Mouse (Mus musculus): Measurements from ENCODE around the gene Gm44973.
"Not testable (repeated sequence)": the region's sequence is repeated elsewhere in the genome, so short reads cannot be mapped to it uniquely, and the experiment has no call there.

Gene Gm44973

DNA sequence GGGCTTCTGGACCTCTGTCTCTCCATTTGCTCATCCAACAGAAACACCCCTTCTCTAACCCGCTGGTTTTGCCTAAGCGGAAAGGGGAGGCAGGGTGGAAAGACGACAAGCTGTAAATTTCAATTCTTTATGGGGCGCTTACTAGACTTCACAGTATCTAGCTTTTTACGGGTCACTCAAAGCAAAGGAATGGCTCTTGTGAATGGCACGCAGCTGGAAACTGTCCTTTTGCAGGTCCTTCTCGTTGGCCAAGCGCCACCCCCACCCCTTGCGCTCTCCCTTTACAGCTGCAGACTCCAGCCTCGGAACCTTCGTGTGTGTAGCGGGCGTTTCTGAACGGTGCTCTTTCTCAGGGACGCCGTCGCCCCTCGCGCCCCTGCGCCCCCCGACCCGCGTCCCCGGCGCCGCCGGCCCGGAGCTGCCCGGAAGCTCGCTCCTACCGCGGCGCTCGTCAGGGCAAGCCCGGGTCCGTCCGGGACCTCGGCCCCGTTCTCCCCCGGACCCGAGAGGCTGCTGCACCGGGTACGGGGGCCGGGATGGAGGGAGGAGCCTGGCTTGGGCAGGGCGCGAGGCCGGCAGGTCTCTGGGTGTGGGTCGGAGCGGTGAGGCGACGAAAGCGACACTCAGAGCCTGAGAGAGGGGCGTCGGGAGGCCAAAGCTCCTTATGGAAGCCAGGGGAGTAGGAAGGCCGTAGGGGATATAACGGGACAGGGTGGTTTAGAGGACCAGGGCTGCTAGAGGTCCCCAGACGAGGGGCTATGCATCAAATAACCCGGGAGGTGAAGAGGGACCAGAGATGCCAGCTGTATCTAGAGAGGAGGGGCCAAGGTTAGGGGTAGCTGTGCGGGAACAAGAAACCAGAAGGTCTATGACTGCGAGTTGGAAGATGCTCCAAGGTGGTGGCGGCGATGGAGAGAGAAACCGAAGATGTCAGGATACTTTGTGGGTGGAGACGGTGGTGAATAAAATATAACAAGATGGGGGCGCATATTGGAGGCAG, 36.2 kb downstream of the Gm44973 start, which contains the start of gene Zfp580:
Zfp580 (plus strand) TSS at position 346 of the 1,000 bp plus-strand sequence.
- peak; percentile 69 for DNase-seq (ENCODE audit: low read depth, low spot score)

DNA sequence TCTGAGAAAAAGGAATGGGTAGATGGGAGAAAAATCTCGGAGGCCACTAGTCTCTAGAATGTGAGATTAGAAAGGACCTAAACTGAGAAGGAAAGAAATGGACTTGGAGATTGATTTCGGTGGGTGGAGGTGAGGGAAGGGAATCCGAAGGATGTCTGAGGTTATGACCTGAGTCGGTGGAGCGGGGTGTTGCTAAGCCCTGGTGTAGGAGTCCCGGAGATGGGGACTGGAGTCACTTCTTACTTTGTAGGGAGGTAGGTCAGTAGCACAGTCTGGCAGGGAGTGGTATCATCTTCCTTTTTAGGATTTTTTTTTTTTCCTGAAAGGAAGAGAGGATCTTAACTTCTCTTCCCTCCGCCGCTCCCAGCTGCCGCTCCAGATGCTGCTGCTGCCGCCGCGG, 37.1 kb downstream of the Gm44973 start:
- DNase-seq (ENCODE audit: low read depth, low spot score): peak; percentile 25

DNA sequence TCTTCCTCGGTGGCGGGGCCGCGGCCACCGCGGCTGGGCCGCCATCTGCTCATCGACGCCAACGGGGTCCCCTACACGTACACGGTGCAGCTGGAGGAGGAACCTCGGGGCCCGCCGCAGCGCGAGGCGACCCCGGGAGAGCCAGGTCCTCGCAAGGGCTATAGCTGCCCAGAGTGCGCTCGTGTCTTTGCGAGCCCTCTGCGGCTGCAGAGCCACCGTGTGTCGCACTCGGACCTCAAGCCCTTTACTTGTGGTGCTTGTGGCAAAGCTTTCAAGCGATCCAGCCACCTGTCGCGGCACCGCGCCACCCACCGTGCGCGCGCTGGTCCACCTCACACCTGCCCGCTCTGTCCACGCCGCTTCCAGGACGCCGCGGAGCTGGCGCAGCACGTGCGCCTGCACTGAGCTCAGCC, 37.6 kb downstream of the Gm44973 start:
- DNase-seq (ENCODE audit: low read depth, low spot score): no peak

DNA sequence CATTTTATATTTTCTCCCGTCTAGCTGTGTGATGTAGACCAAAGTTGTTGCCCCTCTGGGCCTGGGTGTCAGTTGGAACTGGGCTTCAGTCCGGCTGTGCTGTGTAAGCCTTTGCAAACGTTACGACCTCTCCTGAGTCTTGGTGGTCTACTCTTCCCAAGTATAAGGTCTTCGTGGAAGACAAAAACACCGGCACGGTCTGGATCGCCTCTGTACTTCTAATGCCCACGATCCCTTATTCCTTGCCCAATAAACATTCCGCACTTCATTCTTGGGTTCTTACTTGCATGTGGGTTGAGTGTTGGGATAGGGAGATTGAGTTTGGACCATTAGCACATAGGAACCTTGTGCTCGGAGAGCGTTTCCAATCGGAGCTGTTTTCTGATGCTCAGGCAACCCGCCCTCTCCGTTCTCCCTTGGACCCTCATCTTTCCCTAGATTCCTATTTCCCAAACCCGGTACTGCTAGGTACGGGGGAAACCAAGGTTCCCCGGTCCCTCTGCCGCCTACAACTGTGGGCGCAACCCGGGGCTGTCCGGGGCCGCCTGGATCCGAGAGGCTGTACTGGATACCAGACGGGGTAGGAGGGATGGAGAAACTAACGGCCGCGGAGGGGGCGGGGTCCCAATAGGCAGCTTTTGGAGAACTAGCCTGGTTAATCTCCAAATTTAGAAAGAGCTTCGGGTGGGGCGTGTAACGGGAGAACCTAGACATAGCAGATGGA, 38.3 kb downstream of the Gm44973 start:
- no peak for DNase-seq (ENCODE audit: low read depth, low spot score)

DNA sequence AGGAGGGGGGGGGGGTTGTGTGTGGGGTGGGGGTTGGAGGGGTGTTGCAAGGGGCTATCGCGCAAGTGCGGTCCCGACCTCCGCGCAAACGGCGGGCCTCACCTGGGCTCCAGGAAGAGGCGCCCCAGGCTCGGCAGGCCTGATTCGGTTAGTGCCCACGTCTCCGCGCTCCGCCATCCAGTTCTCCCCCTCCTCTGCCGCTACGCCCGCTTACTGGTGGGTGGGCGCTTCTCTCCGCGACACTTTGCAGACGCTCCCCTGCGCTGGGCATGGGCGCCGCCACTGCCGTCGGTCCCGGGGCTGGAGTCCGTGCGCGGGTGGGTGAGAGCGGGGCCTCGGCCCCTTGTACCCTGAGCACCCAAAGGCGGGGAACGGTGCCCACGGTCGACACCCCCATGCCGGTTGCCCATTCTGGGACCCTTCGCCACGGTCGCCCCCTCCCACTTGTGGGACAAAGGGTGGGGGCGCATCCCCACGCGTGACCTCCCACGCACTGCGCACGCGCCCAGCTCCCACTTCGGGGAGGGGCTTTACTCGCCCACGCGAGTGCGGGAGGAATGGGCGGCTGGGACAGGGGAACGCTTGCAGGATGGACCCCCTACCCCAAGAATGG, 41.5 kb downstream of the Gm44973 start:
- no peak for DNase-seq (ENCODE audit: low read depth, low spot score)

DNA sequence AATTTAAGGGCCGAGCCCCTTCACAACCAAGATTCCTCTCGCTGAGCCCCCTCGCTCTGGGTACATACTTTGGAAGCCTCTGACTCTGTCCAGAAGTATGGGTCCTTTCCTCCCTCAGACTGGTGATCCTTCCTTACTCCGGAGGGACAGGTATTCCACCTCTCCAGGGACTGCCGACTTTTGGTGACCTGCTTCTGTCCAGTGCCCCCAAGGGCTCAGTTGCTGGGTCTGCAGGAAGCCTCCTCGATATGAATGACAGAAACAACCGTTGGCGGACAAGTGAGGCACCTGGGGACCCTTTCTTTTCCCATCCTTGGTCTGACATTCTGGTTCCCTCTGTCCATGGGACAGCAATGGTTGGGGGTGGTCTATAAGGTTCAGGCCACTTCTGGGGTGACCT, 42.1 kb downstream of the Gm44973 start:
- DNase-seq (ENCODE audit: low read depth, low spot score): no peak

DNA sequence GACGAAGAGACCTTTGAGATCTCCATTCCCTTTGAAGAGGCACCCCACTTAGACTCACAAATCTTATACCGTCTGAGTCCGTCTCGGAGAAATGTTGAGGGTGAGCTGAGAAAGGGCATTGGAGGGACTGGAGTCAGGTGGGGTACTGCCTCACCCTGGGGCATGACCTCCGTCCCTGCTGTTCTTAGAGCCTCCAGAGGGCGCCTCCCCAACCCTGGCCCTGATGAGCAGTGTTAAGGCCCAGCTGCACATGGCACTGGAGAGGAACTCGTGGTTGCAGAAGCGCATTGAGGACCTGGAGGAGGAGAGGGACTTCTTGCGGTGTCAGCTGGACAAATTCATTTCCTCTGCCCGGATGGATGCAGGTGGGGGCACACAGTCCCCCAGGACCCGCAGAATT, 42.5 kb downstream of the Gm44973 start:
- DNase-seq (ENCODE audit: low read depth, low spot score): no peak

DNA sequence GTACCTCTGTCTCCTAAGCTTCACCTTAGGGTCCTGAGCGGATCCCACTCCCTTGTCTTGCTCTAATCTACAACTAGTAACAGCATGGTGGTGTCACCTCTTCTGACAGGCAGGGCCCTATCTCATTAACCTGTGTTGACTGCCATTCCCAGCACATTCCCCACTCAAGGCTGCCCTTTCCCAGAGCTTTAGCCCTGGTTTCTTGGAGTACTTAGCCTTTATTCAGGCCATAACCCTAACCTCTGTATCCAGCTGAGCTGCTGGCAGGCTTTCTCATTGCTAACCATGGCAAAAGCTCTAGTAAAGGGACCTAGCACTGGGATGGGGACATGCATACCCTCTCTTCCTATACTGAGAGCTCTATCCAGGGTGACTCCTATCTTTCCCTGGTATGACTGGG, 43.3 kb downstream of the Gm44973 start:
- DNase-seq (ENCODE audit: low read depth, low spot score): no peak

DNA sequence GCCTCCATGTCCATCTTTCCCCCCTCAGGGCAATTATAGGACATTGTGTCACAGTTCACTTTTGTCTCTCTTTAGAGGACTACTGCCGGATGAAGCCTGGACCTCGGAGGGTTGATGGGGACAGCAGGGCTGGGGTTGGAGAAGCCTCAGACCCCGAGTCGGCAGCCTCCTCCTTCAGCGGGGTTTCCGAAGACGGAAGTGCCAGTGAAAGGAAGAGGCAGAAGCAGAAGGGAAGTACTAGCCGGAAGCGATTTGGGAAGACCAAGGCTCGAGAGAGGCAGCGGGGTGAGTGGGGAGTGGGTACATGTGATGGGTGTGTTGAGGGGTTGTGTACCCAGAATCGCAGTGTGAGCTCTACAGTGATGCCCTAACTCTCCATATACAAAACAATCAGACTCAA, 44.1 kb downstream of the Gm44973 start:
- no peak for DNase-seq (ENCODE audit: low read depth, low spot score)

DNA sequence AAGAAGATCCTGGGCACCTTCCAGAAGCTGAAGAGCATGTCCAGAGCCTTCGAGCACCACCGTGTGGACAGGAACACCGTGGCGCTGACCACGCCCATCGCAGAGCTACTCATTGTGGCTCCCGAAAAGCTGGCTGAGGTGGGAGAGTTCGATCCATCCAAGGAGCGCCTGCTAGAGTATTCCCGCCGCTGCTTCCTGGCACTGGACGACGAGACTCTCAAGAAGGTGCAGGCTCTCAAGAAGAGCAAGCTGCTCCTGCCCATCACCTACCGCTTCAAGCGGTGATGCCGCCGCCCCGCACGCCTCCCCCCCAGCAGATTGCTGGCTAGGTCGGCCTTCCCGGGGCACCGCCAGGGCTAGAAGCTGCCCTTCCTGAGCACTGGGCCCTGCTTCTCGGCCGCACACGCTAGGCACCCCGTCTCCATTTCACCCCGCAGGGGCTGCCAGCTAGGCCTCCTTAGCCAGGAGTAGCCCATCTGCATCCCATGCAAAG, 45.0 kb downstream of the Gm44973 start:
- peak; percentile 94 for DNase-seq (ENCODE audit: low read depth, low spot score)

DNA sequence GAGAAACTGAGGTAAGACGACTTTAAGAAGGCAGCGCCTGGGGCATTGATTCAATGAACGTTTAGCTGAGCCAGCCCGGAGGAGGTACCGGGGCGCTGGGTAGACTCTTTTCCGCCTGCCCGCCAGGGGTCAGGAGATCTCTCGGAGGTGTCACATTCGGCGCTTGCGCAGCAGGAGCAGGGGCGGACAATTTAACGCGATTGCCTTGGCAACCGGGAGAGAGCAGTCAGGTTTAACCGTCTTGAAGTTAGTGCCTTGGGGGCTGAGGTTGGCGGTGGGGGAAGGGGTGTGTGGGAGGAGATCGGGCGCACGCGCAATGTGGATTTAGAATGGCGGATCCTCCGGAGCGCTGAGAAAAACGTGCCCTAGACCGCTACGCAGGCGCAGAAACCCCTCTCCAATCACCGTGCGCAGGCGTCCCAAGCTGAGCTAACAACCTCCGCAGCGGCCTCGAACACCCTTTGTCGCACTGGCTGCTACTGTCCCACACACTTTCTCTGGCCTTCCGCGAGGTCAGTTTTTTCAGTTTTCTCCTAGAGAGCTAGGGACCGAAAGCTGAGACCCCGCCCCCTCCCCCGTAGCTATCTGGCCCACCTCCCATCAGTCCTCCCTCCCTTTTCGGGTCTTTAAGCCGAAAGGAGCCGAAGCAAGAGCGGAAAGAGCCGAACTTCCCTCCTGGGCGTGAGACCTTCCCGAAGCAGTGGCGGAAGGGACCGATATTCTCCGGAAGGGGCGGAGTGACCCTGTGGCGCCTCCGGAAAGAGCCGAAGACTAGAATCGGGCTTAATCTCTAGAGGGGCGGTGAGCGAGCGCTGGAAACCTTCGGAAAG, 45.9 kb downstream of the Gm44973 start:
- DNase-seq (ENCODE audit: low read depth, low spot score): peak; percentile 98

DNA sequence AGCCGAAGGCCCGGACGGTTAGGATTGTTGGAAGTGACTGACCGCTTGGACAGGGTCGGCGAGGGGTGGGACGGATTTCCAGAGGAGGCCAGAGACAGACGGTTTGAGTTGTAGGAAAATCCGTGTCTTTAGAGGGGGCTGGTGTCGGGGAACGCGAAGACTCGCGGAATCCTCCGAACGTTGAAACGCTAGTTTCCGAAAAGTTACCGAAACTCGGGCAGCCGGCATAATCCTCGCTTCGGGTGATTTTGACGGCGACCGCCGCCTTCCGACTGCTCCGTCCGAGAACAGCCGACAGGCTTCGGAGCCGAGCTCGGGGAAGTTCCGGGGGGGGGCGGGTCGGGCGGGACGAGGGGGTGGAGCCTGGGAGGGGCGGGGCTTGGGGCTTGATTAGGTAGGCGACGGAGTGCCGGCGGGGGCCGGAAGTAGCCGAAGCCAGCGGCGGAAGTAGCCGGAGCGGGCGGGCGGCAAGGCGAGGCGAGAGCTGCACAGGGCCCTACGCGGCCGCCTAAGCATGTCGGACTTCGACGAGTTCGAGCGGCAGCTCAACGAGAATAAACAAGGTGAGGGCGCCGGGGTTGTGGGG, 46.6 kb downstream of the Gm44973 start, which contains the start of gene U2af2:
U2af2 (plus strand) TSS at position 370 of the 586 bp plus-strand sequence.
- DNase-seq (ENCODE audit: low read depth, low spot score): peak; percentile 80

DNA sequence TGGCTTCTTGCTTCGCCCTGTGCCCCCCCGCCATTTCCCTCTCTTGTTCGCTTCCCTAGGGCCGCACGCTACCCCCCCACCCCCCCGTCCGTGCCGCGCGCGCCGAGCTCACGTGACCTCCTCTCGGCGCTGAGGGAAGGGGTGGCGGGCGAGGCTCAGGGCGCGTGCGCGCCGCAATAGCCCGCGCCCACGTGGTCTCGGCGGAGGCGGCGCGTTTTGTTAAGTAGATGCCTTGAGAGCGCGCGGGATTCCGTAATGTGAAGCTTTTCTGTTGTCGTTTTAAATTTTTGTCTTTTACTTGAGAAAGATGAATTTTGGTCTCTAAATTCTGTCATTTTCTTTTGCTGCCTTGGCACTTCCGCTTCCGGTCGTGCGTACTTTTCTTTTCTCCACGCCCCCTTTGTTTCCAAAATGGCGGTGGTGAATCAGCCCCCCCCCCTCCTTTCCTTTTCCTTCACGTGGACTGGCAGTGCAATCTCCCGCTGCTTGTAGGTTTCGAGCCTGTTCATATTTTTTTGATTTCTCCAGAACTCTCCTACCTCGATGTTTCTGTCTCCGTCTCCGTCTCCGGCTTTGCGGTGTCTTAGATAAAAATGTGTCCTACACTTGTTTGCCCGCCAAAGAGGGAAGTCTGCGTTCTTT, 47.2 kb downstream of the Gm44973 start:
- DNase-seq (ENCODE audit: low read depth, low spot score): peak; percentile 86

DNA sequence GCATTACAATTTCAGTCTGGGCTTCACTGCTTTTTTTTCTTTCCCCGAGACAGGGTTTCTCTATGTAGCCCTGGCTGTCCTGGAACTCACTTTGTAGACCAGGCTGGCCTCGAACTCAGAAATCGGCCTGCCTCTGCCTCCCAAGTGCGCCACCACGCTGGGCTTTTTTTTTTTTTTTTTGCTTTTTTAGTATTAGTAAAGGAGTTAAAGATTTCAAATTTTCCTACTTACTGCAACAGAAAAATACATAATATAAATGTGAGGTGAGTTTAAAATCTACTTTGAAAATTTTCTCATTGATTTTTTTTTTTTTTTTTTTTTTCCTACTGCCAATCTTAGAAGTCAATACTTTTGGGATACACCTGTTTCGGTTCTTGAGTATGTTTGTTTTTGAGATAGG, 49.6 kb downstream of the Gm44973 start:
- no peak for DNase-seq (ENCODE audit: low read depth, low spot score)

DNA sequence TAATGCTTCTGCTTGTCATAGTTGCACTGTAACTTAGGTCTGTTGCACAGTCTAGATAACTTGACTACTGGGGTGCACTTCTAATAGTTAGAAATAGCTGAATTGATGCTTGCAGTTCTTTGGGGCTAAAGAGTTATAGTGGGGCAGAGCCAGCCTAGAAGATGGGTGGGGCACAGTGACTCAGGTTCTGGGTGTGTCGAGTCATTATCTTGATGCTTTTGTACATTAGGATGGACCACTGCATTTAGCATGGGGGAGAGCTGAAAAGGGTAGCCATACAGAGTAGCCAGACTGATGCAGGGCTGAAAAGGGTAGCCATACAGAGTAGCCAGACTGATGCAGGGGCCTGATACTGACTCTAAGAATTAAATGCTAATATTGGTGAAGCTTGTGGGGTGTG, 58.3 kb downstream of the Gm44973 start:
- DNase-seq (ENCODE audit: low read depth, low spot score): no peak

DNA sequence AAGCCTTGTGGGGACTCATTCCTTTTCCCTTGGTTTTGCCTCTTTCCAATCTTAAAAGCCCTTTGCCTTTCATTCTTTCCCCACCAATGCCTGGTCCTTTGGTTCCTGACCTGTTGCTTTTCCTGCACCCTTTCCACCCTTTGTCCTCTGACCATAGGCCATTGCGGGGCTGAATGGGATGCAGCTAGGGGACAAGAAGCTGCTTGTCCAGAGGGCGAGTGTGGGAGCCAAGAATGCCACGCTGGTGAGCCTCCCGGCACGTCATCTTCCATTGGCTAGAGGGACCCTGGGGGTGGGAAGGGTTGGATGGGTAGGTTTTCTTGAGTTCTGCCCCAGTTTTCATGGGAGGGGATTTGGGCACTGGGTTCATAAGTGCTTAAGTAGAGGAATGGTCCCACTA, 59.7 kb downstream of the Gm44973 start:
- DNase-seq (ENCODE audit: low read depth, low spot score): no peak

DNA sequence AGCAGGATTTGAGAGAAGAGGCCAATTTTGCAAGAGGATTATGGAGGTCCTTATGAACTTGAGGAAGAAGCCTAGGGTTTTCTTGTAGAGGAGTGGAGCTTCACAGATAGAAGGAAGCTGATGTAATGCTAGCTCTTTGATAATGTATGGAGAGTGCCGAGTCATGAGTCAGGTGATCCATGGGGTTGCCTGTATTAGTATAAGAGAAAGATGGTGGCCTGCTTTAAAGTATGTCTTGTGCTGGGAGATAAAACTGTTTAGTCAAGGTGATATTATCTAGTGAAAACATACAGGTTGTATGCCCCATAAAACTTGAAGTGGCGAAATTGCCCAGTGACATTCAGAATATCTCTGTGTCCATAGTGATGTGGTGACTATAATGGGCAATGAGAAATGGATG, 61.6 kb downstream of the Gm44973 start:
- DNase-seq (ENCODE audit: low read depth, low spot score): no peak

DNA sequence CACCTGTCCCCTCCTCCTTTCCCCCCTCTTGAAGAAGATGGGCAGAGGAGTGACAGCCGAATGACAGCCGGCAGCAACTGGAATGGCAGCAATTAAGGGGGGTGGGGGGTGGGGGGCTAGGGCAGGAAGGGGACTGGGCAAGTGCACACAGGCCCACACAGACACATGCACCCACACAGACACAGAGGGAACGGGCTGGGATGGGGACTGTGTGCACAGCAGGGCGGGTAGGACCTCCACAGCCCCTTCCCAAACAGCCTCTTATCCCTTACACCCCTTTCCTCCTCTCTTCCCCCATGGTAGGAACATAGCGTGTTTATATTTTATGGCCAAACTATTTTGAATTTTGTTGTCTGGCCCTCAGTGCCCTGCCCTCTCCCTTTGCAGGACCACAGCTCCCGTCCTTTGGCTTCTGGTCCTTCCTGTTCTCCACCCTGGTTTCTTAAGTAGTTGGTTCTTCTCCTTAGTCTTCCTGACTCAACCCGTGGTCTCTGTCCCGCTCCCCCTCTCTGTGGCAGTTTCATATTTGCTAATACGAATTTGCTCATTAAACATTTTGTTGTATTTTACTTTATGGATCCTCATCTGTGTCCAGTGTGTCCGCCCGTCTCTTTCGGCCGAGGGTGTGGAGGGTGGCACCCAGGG, 64.2 kb downstream of the Gm44973 start:
- DNase-seq (ENCODE audit: low read depth, low spot score): not testable (repeated sequence)

DNA sequence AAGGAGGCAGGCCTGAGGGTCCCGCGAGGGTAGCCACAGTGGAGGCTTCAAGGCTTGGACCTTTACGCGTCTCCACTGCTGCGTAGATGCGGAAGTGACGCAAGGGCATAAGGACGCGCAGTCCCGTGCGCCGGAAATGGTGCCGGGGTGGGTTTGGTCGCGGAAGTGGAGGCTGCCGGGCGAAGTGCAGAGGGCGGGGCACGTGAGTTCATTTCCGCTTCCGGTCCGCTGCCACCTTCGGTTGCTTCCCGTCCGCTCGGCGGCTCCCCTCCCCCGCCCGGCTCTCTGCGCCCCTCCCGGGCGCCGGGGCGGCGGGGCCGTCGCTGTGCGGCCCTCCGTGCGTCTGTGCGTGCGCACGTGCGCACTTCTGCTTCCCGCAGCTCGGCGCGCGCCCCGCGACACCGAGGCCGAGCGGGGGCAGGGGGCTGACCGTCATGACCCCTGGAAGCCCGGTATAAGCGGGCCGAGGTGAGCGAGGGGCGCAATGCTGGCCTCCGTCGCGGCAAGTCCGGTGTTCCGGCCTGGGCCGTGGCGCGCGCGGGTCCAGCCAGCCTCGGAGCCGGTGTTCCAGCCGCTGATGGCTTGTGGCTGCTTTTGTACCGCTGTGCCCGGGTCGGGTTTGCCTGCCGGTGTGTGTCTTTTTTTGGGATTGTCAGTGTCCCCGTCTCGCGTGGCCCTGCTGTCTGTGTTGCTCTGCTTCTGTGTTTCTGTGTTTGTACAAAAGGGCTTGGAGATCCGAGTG, 64.9 kb downstream of the Gm44973 start, which contains the start of gene Epn1:
Epn1 (plus strand) TSS at position 226 of the 742 bp plus-strand sequence.
- peak; percentile 91 for DNase-seq (ENCODE audit: low read depth, low spot score)
